Mouse (Mus musculus) megakaryocyte, embryonic 14.5 days (primary cell): ENCODE results near the gene Vps37b.

Source experiments
- FLI1 ChIP-seq: IDR thresholded peaks from 2 replicates; pipeline ENCODE4 v1.6.1; 2012; ENCODE audit warnings: low read length, inconsistent platforms, mixed read lengths
- GATA1 ChIP-seq: IDR thresholded peaks from 3 replicates; pipeline ENCODE4 v1.6.1; 2012; ENCODE audit warnings: mixed read lengths, low read length, inconsistent platforms, borderline replicate concordance

- TF ChIP-seq GATA1 = no peak
- TF ChIP-seq FLI1 = no peak
These were observed 13.4 kb downstream of the Vps37b start for GRCm38 (mm10) chr5:124018651-124019050.
